Mouse (Mus musculus): ENCODE measurements at regions not wholly inside any gene's neighbourhood (a gene's known extent, or its start where the extent isn't known, plus 50 kb on each side); places are given as distances from the start of the nearest gene placed in this dataset.

DNA sequence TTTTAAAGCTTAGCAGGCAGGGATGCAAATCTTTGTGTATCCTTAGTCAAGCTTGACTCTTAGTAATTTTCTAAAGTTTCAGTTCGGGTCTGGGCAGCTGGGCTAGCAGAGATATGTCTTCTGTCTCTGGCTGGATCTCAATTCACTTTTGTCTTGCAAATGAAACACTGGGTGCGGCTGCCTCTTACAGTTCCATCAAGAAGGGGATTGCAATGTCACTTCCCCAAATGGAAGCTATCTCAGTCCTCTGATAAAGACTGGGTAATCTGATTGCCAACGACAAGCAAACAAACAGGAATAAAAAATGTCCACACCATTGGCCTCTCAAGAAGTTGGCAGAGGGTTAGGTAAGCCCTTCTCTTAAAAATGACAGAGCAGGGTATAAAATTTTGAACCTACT, 314.1 kb upstream of the Fam19a5 start:
- DNase-seq (ENCODE audit: low spot score), result no peak

DNA sequence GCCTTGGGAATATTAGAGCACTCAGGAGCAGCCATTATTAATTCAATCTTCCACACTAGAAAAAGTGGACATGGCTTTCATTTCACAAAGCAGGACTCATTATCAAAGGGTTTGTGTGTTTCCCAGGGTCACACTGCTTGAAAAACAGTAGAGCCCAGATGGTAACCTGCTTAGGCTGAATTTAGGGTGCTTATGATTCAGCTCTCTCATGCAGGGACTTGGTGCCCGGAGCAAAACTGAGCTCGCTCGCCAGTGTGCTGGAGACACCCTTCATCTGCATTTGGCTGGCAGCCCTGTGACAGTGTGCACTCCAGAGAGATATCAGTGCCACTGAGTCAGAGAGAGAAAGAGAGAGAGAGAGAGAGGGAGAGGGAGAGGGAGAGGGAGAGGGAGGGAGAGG, 308.0 kb upstream of the Fam19a5 start:
- DNase-seq (ENCODE audit: low spot score), result no peak

DNA sequence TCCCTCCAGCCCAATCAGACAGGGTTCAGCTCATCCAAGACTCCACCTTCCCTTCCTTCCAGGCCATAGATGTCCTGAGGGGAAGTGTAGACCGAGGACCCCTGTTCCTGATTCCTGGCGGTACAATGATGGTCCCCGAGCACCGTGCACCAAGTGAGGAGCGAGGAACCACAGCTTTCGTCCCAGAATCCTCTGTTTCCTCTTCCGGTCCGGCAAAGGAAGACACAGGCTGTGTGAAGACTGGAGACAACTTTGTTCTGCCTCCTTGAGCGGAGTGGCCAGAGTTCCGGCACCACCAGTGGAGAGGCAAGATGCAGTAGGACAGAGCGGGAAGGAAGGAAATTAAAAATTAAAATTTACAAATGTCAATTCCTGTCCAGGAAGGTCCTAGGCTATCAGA, 305.0 kb upstream of the Fam19a5 start:
- no peak for DNase-seq (ENCODE audit: low spot score)

DNA sequence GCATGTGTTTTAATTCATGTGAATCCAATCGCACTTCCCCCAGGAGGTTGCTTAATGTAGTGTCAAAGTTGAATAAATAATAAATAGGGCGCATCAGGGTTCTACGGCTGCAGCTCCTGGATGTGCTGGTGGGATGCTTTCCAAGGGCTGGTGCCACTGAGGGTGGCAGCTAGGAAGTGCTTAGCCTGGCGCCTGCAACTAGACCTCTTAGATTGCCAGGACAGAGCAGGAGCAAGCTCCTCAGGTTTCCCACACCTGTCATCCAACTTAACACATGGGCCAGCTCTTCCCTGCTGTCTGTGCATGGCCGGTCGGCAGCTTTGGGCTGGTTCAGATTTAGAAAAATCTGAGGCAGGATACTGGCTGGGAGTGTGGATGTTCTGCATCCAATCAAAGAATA, 282.6 kb upstream of the Fam19a5 start:
- DNase-seq (ENCODE audit: low spot score), result no peak

DNA sequence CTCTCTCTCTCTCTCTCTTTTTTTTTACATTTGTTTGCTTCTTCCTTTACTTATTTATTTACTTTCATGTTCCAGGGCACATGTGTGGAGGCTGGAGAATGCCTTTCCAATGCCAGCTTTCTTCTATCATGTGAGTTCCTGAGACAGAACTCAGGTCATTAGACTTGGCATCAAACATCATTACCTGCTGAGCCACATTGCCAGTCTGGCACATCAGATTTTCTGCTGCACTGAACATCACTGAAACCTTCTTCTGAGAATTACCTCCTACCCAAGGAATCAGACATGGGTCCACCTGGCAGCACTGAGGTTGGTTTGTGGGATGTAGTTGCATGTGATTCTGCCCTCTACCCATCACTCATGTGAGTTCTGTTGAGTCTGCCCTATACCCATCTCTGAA, 279.2 kb upstream of the Fam19a5 start:
- no peak for DNase-seq (ENCODE audit: low spot score)

DNA sequence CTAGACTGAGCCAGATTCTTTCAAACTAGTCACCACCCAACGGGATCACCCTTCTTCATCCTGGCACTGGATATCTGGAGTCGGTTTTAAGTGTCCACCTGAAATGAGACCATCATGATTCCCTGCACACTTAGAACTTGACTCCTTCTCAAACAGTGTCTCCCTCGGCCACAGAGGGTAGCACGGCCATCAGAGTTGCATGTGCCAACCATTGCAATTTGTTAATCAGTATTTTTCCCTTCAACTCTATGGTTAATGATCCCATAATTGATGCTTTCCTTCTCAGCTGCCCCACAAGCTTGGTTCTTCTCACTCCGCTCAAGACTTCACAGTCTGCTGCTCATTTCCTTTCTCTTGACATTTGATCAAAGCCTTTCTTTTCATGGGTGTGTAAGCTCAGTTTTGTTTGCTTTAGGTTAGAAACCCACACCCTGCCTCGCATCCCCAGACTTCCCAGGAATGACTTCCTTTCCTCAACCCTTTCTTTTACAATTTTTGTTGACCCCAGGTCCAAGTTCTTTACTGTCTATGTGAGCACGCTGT, 253.0 kb upstream of the Fam19a5 start:
- no peak for DNase-seq (ENCODE audit: low spot score)

DNA sequence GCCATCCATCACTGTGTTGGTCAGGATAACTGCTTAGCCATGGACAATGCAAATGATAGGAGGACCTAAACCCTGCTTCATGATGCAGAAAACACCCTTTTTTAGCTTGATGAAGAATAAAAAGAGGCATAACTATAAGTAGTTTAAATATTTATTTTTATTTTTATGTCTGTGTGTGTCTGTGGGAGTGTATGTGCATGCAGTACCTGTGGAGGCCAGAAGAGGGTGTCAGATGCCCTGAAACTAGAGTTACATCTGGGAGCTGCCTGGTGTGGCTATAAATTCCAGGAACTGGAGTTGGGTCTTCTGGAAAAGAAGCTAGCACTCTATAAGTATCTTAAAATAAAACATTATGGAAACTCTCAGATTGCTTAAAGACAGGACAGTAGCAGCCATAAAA, 224.2 kb upstream of the Fam19a5 start:
- DNase-seq (ENCODE audit: low spot score), result no peak

DNA sequence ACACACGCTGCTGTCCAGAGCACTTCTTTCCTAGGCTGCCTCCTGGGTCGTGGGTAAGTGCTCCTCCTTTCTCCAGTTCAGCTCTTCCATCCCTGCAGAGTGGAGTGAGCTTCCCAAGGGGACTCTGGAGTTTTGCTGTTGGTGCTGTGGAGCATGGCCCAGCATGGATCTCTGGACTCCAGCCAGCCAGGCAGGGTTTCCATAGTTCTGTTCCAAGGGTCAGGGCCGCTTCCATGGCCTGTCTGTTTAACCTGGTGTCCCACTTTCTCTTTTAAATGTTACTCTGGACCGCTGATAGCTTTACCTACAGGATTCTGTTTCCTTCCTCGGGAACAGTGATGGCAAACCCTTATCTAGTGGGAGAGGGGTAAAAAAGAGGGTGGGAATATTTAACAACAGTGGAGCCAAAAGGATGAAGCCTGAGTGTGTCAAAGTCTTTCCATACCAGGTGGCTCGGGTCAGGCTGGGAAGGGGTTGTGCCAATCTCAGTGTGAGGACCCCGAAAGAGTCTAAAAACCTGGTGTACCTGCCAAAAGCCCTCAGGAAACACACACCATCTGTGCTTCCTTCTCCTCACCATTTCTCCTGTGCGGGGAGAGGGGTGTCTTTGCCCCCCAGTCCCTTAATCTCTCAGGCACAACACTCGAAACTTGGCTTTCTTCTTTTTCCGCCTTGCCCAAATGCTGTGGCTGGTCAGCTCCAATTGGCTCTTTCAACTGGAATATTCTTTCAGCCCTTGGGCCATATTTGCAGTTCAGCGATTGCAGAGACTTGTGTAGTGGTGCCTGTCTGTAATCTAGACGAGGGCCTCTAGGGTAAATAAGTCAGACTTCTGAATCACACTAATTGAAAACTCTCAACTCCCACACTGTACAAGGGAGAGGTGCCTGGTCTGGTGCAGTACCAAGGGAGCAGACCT, 222.8 kb upstream of the Fam19a5 start:
- no peak for DNase-seq (ENCODE audit: low spot score)

DNA sequence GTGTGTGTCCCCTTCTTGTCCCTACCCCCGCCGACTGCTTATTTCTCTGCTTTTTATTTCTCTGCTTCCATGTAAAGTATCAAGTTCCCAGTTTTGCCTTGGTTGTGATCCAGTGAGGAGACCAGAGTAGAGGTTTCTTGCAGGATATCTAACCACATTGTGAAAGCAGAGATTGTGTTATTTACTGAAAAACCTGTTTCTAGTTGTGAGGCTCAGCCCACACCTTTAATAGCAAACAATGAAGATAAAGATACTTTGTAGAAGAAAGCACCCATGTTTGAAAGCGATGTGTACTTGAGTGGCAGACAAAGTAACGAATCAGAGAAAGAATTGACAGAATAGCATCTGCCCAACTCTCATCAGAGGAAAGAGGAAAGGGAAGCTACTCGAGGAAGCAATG, 218.7 kb upstream of the Fam19a5 start:
- DNase-seq (ENCODE audit: low spot score), result no peak

DNA sequence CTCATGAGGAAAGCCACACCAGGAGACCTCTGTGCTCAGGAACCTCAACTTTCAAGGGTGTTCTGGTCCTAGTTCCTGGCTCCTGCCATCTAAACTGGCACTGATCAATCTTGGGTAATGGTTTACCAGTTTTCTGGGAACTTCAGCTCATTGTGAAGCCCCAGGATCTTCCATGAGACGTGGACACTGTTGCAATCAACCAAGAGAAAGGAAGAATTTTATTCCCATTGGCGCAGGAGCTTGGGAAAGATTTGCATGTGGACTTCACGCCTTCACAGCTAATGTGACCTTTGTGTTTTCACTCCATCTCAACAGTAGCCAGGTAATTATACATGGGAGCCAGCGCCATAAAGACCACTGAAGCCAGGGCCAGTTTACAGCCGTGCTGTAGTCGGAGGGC, 217.8 kb upstream of the Fam19a5 start:
- no peak for DNase-seq (ENCODE audit: low spot score)

DNA sequence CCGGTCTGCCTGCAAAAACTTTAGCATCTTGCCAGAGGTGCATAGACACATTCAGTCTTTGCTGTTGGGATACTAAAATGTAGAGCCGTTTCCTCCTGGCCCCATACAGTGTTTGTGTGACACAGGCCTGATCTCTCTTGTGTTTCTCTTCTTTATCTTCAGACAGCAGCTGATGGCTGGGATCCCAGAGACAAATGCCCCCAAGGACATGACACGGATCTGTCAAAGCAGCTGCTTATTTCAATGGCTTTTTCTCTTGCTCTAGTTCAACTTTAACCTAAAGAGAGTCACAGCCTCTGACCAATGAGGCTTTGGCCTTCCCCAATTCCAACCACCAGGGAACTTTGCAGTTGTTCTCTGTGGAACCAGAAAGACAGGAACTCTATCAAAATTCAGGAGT, 211.7 kb upstream of the Fam19a5 start:
- no peak for DNase-seq (ENCODE audit: low spot score)

DNA sequence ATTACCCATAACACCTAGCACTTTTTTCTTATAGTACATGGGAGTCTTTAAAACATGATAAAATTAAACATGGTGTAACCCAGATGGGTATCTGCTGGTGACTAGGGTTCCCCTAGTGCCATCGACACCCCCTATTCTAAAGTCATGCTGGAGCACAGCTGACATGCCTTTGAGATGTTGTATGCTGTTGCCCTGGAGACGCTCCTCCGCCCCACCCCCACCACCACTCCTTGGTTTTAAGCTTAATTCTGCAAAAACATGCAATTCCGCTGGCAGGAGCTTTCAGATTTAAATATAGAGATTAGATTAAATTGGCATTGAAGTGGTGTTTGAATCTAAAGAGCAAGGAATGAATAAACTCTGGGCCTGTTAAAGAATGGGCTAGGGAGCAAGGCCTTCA, 210.6 kb upstream of the Fam19a5 start:
- DNase-seq (ENCODE audit: low spot score), result no peak

DNA sequence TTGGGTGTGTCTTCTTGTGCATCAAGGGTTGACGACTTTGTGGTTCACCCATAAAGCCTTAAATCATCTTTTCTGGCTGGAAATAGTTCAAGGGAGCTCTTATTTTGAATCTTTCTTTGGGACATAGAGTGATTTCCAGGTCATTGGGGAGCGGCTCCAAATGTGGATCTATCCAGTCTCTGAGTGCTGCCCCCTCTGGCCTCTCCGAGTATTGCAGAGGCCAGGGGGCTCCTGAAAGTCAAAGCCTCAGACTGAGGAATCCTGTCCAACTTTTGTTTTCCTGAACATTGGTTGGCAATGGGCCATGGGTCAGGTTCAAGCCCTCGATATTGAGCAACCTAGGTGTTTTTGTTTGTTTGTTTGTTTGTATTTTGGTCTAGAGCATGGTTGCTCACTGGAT, 209.7 kb upstream of the Fam19a5 start:
- no peak for DNase-seq (ENCODE audit: low spot score)

DNA sequence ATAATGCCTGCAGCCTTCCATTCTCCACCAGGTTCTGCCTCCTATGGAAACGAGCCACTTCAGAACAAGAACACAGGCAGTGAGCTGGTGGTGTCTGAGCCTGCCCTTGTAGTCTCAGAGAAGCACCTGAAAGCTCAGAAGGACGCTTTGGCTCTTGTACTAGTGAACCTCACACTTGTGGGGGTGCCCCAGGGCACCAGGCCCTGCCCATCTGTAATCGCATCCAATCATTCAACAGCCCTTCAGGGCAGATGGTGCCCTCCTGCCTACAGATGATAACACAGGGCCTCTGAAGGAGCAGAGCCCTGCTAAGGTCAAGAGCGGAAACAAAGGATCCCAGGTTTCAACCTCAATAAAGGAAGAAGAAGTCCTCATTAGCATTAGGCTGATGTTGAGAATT, 208.8 kb upstream of the Fam19a5 start:
- DNase-seq (ENCODE audit: low spot score), result no peak

DNA sequence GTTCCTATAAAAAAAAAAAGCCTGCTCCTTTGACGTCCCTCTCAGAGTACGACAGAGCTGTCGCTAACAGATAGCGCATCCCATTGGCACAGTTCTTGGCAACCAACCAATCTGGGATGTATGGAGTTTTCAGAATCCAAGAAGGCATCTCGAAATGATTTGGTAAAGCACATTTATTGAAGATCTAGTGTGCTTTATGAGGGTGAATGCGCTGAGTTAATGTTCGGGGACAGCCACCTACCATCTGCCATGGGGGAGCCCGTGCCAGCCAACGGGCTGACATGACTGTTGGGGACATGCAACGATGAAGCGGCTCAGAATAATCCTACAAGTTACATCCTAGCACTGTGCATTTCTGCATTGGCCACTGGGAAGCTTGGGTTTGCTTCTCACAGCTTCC, 208.4 kb upstream of the Fam19a5 start:
- no peak for DNase-seq (ENCODE audit: low spot score)

DNA sequence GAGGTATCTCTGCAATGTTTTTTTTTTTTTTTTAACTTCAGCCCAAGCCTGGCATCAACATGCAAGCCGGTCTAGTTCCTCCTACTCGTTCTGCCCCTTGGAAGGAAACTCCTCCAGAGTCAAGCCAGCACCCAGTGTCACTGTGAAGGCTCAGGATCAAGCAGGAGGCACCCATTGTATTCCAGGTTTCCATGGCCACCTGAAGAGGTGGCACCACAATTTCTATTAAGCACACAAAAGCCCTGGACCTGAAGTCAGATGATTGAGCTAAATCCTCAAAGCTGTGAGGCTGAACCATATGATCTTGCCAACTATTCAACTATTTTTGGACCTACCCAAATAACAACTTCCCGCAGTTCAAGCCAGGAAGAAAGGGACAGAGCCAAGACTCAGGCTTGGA, 204.2 kb upstream of the Fam19a5 start:
- no peak for DNase-seq (ENCODE audit: low spot score)

DNA sequence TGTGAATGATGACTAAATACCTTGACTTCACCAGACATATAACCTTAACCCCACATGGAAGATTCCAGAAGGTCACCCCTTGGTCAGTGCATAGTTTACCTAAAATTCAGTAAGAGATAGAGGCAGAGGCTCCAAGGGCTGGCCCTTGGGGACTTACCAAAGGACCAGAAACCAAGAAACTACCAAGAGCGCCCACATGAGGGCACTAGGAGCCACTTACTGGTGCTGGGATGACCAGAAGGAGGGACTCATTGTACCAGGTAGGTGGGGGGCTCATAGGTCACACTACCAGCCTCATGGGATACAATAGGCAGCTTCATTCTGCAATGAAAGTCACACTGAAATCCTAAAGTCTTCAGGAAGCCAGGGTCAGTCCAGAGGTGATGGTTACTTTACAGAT, 201.4 kb upstream of the Fam19a5 start:
- DNase-seq (ENCODE audit: low spot score), result no peak

DNA sequence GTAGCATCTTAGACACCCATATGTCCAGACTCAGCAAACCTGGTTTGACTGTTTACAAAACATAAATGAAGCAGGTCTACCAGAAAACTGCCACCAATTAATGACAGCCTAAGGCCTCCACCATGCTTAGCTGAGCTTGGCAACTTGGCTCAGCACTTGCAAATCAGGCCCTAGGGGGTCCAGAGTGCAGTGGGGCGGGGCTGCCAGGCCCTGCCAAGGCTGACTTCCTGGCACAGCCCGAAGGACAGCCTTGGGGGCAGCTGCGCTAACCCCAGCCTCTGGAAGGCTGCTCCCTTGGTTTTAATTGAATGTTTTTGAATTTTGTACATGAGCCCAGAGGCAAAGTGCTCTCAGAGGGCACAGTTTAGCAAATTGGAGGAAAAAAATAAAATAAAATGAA, 198.3 kb upstream of the Fam19a5 start:
- DNase-seq (ENCODE audit: low spot score), result peak; percentile 28

DNA sequence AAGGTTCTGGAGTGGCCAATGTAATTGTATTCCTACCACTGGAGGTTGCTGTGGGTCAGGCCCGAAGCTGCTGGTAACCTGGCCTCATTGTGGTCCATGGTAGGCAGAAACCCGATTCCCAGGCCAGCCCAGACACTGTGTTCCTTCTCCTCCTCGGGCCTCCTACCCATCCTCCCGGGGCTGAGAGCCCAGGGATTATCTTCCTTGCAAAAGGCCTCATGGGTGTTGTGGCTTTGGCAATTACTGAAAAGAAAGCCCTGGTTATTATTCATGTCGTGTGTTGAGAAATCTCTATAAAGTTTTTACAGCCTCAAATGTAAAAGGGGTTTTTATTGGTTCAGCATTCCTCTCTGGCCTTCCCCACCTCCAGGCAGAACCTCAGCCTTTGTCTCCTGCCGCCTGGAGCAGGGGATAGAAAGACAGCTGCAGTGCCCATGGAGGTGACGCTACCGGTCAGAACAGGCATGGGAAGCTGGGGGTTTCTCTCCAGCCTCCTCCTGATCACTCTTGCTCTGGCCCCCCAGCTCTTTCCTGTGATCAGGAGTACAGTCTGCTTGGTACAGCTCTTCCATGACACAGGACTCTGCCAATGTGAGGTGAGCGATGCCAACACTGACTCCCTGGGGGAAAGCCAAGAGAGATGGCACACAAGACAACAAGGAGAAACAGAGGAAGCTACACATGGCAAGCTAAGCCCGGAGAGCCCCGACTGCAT, 194.4 kb upstream of the Fam19a5 start:
- DNase-seq (ENCODE audit: low spot score), result no peak

DNA sequence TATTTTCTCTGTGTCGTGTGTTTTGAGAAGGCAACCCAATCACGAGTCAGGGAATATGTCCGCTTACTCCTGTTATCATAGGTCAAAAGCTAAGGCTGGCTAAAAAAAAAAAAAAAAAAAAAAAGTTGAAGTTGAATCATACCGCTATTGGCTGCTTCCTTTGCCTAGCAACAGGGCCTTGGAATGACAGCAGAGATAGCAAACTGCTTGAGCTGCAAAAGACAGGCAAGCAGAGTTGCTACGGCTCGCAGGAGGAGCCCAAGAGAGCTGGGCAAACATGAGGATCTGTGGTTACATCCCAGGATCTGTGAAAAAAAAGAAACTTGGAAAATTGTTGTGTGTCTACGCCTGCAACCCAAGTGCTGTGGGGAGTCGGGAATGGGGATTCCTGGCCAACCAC, 191.3 kb upstream of the Fam19a5 start:
- no peak for DNase-seq (ENCODE audit: low spot score)

DNA sequence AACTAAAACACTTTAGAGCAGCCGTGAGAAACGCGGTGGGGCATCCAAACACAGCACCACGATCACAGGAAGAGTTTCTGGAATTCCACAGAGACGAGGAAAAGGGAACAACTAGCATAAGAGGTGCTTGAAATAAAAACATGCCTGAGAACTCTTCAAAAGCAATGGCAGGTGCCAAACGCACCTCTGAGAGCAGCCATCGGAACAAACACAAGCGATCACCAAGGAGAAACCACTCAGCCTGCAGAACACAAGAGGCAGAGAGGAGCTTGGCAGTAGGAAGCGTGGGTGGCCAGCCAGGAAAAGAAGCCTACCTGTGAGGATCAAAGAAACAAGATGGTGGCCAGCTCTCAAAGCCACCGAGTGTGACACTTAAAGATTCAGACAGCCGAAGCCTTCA, 190.2 kb upstream of the Fam19a5 start:
- no peak for DNase-seq (ENCODE audit: low spot score)

DNA sequence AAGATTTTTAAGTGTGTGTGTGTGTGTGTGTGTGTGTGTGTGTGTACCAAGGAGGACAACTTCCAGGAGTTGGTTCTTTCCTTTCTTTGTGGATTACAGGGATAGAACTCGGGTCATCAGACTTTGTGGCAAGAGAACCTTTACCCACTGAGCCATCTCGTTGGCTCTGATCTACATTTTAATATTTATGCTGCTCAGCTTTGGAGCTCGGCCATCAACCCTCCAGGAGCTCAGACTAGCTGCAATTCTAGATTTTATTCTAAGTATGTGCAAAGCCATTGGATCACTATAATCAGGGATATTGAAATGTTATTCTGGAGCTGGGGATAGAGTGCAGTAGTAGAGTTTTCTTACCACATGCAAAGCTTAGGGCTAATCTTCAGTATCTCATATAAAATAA, 183.6 kb upstream of the Fam19a5 start:
- DNase-seq (ENCODE audit: low spot score), result no peak

DNA sequence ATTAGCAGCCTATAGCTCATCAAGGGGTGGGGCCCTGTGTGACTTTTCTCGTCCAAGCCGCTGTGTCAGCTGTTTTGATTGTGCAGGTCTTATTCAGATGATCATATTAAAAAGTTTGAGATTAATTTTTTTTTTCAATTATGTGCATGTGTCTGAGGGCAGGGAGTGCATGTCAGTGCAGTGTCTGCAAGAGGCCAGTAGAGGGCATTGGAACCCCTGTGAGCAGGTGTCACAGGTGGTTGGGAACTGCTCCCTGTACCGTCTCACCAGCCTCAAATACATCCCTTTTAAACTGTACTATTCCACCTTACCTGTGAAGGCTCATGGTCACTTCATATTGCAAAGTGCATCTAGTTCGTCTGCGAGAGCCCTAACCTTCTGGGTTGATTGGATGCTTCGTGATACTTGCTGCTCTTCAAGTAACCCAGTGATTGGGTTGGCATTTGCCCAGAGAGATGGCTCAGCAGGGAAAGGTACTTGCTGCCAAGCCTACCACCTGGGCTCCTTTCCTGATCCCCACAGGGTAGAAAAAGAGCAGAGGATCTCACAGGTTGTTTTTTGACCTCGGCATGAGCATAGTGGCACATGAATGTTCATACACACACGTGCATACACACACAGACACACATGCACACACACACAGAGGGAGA, 178.3 kb upstream of the Fam19a5 start:
- DNase-seq (ENCODE audit: low spot score), result no peak

All from ovary, postnatal 36 days (tissue).